Mouse (Mus musculus) liver, embryonic 12.5 days (tissue): Measurements from ENCODE around the gene Atp5h. TPM values are rescaled to one million over a fixed set of nuclear protein-coding genes. Genes with fewer than 3 reads are reported as not detected.

ENCODE experiments used
- ATAC-seq: fragments of 200-750 bp; cut with Nextera tagmentation; 2 replicates; pipeline ENCODE4 v1.8.0; 2017; ENCODE audit warnings: moderate number of reproducible peaks, mild to moderate bottlenecking, moderate library complexity
- H3K27ac ChIP-seq: fragments of 300-500 bp; sonication (generic); 2 replicates; pipeline ENCODE4 v1.5.1; 2016; ENCODE audit warnings: mild to moderate bottlenecking
- H3K27me3 ChIP-seq: fragments of 300-500 bp; sonication (generic); replicated peaks from 2 replicates; pipeline ENCODE4 v1.6.1; 2016; ENCODE audit warnings: mild to moderate bottlenecking, moderate library complexity
- H3K36me3 ChIP-seq: fragments of 300-500 bp; sonication (generic); 2 replicates; pipeline ENCODE4 v1.6.1; 2016; ENCODE audit warnings: mild to moderate bottlenecking, moderate library complexity
- H3K4me1 ChIP-seq: fragments of 300-500 bp; sonication (generic); 2 replicates; pipeline ENCODE4 v1.6.1; 2016
- H3K4me2 ChIP-seq: fragments of 300-500 bp; sonication (generic); 2 replicates; pipeline ENCODE4 v1.6.1; 2016; ENCODE audit warnings: mild to moderate bottlenecking, moderate library complexity
- H3K4me3 ChIP-seq: fragments of 300-500 bp; sonication (generic); 2 replicates; pipeline ENCODE4 v1.5.1; 2016; ENCODE audit warnings: mild to moderate bottlenecking, moderate library complexity
- H3K9ac ChIP-seq: fragments of 300-500 bp; sonication (generic); 2 replicates; pipeline ENCODE4 v1.6.1; 2016; ENCODE audit warnings: mild to moderate bottlenecking, moderate library complexity
- H3K9me3 ChIP-seq: fragments of 300-500 bp; sonication (generic); replicated peaks from 2 replicates; pipeline ENCODE4 v1.6.1; 2016; ENCODE audit warnings: mild to moderate bottlenecking, moderate library complexity
- WGBS: fragments of 180-500 bp; shearing (Covaris S2); methylation state at CpG from one replicate; pipeline ENCODE4 v1.1.7; 2016; ENCODE audit not compliant: insufficient replicate concordance; 5-methylcytosine and 5-hydroxymethylcytosine counted together
- polyA plus RNA-seq: library from polyadenylated mRNA; unstranded; fragments of >200 nt; fragmentation: Nextera tagmentation; extraction: Ambion mirVana; gene quantifications from 2 replicates; pipeline ENCODE4 v1.2.1, GENCODE M21; 2016

The Atp5h gene
- polyA plus RNA-seq, 1 experiment from 2014 or later, result 624 TPM

GRCm38 (mm10) chr11:115435596-115436337 lies 16.0 kb upstream of the Atp5h start:
- peak overlapping the region; percentile 25 for H3K4me3 ChIP-seq
- peaks cover 18% of the 10 kb centered on the region for H3K36me3 ChIP-seq
- peaks cover 22% of the 10 kb centered on the region for H3K4me1 ChIP-seq
- H3K27me3 ChIP-seq, result peaks cover 61% of the 10 kb centered on the region
- peaks cover 4% of the 10 kb centered on the region; the same call in 1 of the 2 replicates for H3K9me3 ChIP-seq
- H3K4me2 ChIP-seq, result peak overlapping the region; percentile 50
- H3K9ac ChIP-seq, result peak overlapping the region; percentile 27; the same call in 1 of the 2 replicates
- no peak overlapping the region for H3K27ac ChIP-seq
- 5% methylated on average over 31 of the region's 31 CpGs for WGBS
- ATAC-seq, result no peak

DNA sequence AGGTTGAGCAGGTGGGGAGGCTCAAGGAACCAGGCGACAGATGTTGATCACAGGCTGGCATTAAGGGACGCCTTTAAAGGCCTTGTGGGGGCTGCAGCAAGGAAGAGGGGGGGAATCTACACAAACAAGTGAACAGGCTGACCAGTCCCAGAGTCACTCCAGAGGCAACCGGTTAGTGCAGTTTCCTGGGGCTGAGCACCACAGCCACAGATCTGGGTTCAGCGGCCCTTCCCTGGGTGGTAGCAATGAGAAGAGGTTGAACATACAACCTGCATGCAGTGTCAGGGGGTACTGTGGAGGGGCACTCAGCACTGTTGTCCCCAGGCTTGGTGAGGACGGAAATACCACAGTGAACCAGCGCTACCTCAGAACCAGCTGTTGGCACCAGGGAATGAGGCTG lies 13.6 kb upstream of the Atp5h start:
- no peak overlapping the region for H3K27ac ChIP-seq
- peaks cover 49% of the 10 kb centered on the region for H3K27me3 ChIP-seq
- peaks cover 41% of the 10 kb centered on the region for H3K36me3 ChIP-seq
- no peak overlapping the region for H3K4me3 ChIP-seq
- no peaks in the 10 kb centered on the region for H3K9me3 ChIP-seq
- no peak overlapping the region for H3K9ac ChIP-seq
- WGBS, result 75% methylated on average over 6 of the region's 6 CpGs
- H3K4me1 ChIP-seq, result peaks cover 22% of the 10 kb centered on the region
- H3K4me2 ChIP-seq, result no peak overlapping the region
- no peak for ATAC-seq

GRCm38 (mm10) chr11:115432814-115433213 lies 13.1 kb upstream of the Atp5h start:
- H3K4me1 ChIP-seq, result peaks cover 23% of the 10 kb centered on the region
- peaks cover 44% of the 10 kb centered on the region for H3K27me3 ChIP-seq
- H3K4me3 ChIP-seq, result no peak overlapping the region
- H3K9ac ChIP-seq, result no peak overlapping the region
- H3K4me2 ChIP-seq, result no peak overlapping the region
- 54% methylated on average over 4 of the region's 4 CpGs for WGBS
- peaks cover 41% of the 10 kb centered on the region for H3K36me3 ChIP-seq
- no peaks in the 10 kb centered on the region for H3K9me3 ChIP-seq
- H3K27ac ChIP-seq, result no peak overlapping the region
- ATAC-seq, result no peak

- Histone ChIP-seq H3K4me1 (peaks cover 13% of the 10 kb centered on the region), H3K9me3 (no peaks in the 10 kb centered on the region), H3K36me3 (peaks cover 52% of the 10 kb centered on the region), H3K4me3 (no peak overlapping the region), H3K27ac (no peak overlapping the region), H3K4me2 (no peak overlapping the region), H3K9ac (no peak overlapping the region), H3K27me3 (peaks cover 22% of the 10 kb centered on the region)
- no peak for ATAC-seq
- 82% methylated on average over 6 of the region's 6 CpGs for WGBS
These were observed 10.8 kb upstream of the Atp5h start for GRCm38 (mm10) chr11:115430561-115430960.

DNA sequence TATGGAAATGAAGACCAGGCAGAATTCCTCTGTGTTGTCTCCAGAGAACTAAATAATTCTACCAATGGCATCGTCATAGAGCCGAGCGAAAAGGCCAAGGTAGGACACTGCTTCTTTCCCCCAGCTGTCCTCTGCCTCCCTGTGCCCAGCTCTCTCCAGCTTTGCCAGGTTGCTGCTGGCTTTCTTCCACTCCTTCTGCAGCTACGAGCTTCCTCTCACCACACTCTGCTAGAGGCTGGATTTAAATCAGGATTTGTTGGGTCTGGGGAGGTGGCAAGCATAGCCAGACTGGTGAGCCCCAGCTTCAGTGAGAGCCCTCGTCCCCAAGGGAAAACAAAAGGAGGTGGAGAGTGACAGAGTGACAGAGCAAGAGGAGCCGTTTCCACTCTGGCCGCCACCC lies 9.5 kb upstream of the Atp5h start:
- H3K27me3 ChIP-seq, result peaks cover 9% of the 10 kb centered on the region
- H3K4me2 ChIP-seq, result no peak overlapping the region
- 79% methylated on average over 7 of the region's 7 CpGs for WGBS
- no peak overlapping the region for H3K27ac ChIP-seq
- peaks cover 10% of the 10 kb centered on the region; the same call in 1 of the 2 replicates for H3K4me1 ChIP-seq
- no peaks in the 10 kb centered on the region for H3K9me3 ChIP-seq
- H3K36me3 ChIP-seq, result peaks cover 59% of the 10 kb centered on the region
- no peak overlapping the region for H3K9ac ChIP-seq
- H3K4me3 ChIP-seq, result no peak overlapping the region
- no peak for ATAC-seq

DNA sequence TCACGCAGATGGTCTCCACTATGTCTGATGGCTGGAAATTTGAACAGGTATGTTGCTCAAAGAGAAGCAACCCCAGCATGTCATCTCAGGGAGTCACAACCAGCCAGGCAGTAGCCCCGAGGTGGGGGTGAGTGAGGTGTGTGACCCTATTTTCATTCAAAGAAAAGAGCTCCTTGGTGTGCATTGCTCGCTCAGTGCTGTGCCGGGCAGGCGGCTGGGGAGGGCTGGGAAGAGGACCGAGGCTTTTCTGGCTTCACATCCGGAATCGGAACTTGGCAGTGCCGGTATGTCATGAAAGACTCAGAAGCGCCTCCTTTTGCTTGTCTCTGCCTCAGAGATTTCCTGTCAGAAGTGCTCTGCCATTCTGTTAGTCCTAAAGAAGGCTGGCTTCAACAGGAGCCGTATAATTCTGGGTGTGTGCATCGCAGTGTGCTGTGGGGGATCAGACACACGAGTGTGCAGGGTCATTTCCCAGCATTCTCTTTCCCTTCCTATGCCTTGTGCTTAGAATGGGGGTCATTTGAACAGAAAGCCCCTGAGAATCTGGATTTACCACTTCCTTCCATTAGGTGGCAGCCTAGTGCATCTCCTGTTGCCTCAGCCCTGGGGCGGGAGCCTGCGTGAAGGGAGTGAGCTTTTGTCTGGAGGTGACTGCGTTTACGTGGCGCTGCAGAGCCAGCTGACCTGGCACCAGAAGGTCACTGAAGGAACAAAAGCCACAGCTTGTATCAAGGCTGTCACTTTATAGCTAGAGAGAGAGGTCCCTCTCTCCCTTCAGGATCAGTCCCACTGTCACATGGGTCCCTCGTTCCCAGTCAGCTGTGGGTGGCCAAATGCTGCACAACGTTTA lies 7.9 kb upstream of the Atp5h start:
- H3K4me1 ChIP-seq, result peaks cover 10% of the 10 kb centered on the region; the same call in 1 of the 2 replicates
- no peaks in the 10 kb centered on the region for H3K27me3 ChIP-seq
- peak; percentile 42; the same call in 1 of the 2 replicates for ATAC-seq
- H3K9me3 ChIP-seq, result no peaks in the 10 kb centered on the region
- peaks cover 62% of the 10 kb centered on the region for H3K36me3 ChIP-seq
- H3K9ac ChIP-seq, result peak overlapping the region; percentile 27; the same call in 1 of the 2 replicates
- H3K4me2 ChIP-seq, result peak overlapping the region; percentile 34; the same call in 1 of the 2 replicates
- WGBS, result 39% methylated on average over 20 of the region's 20 CpGs
- no peak overlapping the region for H3K27ac ChIP-seq
- no peak overlapping the region for H3K4me3 ChIP-seq

GRCm38 (mm10) chr11:115425671-115426070 lies 5.9 kb upstream of the Atp5h start:
- Histone ChIP-seq H3K36me3 (peaks cover 43% of the 10 kb centered on the region), H3K9ac (no peak overlapping the region), H3K4me3 (no peak overlapping the region), H3K27me3 (no peaks in the 10 kb centered on the region), H3K9me3 (no peaks in the 10 kb centered on the region), H3K4me1 (peaks cover 24% of the 10 kb centered on the region), H3K27ac (no peak overlapping the region), H3K4me2 (no peak overlapping the region)
- no peak for ATAC-seq
- WGBS, result 74% methylated on average over 6 of the region's 6 CpGs

GRCm38 (mm10) chr11:115424666-115425065 lies 4.9 kb upstream of the Atp5h start:
- Histone ChIP-seq H3K4me3 (no peak overlapping the region), H3K27ac (no peak overlapping the region), H3K27me3 (no peaks in the 10 kb centered on the region), H3K36me3 (peaks cover 33% of the 10 kb centered on the region), H3K9ac (no peak overlapping the region), H3K9me3 (no peaks in the 10 kb centered on the region), H3K4me2 (no peak overlapping the region), H3K4me1 (peaks cover 27% of the 10 kb centered on the region)
- 78% methylated on average over 7 of the region's 7 CpGs for WGBS
- ATAC-seq, result no peak

- peaks cover 37% of the 10 kb centered on the region for H3K4me1 ChIP-seq
- no peaks in the 10 kb centered on the region for H3K27me3 ChIP-seq
- H3K9me3 ChIP-seq, result no peaks in the 10 kb centered on the region
- H3K4me3 ChIP-seq, result no peak overlapping the region
- no peak overlapping the region for H3K27ac ChIP-seq
- no peak for ATAC-seq
- peaks cover 24% of the 10 kb centered on the region for H3K36me3 ChIP-seq
- 64% methylated on average over 3 of the region's 3 CpGs for WGBS
- no peak overlapping the region for H3K4me2 ChIP-seq
- no peak overlapping the region for H3K9ac ChIP-seq
These were observed 3.3 kb upstream of the Atp5h start for GRCm38 (mm10) chr11:115423091-115423490.

DNA sequence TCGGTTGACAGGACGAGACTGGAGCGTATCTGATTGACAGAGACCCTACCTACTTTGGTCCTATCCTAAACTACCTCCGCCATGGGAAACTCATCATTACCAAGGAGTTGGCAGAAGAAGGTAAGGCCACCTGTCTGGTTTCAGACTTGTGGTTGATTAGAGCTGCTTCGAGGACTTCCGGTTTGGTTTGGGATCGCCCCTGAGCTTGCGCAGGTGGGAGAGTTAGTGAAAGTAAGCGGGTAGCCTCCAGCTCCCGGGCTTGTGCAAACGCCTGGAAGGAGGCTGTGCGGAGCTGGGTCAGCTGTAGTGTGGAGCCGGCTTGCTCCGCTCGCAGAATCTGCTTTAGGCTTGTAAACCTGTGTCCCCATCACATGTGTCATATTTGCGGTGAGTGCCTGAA lies 2.2 kb upstream of the Atp5h start:
- Histone ChIP-seq H3K9ac (no peak overlapping the region), H3K4me3 (no peak overlapping the region), H3K4me1 (peaks cover 38% of the 10 kb centered on the region), H3K9me3 (no peaks in the 10 kb centered on the region), H3K27me3 (no peaks in the 10 kb centered on the region), H3K27ac (no peak overlapping the region), H3K4me2 (peak overlapping the region; percentile 99; the same call in 1 of the 2 replicates), H3K36me3 (peaks cover 27% of the 10 kb centered on the region)
- no peak for ATAC-seq
- 85% methylated on average over 16 of the region's 16 CpGs for WGBS

- H3K9ac ChIP-seq, result peak overlapping the region; percentile 92
- 67% methylated on average over 1 of the region's 1 CpGs for WGBS
These were observed 1.6 kb upstream of the Atp5h start for GRCm38 (mm10) chr11:115421328-115421727.

More at GRCm38 (mm10) chr11:115421328-115421727, 1.6 kb upstream of the Atp5h start:
- Histone ChIP-seq H3K36me3 (peaks cover 31% of the 10 kb centered on the region), H3K4me3 (peak overlapping the region; percentile 95), H3K4me1 (peaks cover 41% of the 10 kb centered on the region), H3K9me3 (no peaks in the 10 kb centered on the region), H3K27me3 (no peaks in the 10 kb centered on the region), H3K4me2 (peak overlapping the region; percentile 99), H3K27ac (no peak overlapping the region)
- ATAC-seq, result no peak
